Mouse (Mus musculus) neutrophil, adult 83 days (primary cell): ENCODE data around the gene Anpep. TPM values are rescaled to one million over a fixed set of nuclear protein-coding genes. Genes with fewer than 3 reads are reported as not detected.

ENCODE experiments used
- total RNA-seq, 2 experiments: library from RNA; stranded (reverse); gene quantifications; one replicate each; pipeline ENCODE4 v1.2.4; 2023

Gene Anpep
- under 1 TPM; 0.55 to 0.60 TPM for total RNA-seq

GRCm38 (mm10) chr7:79860811-79861210, at the start of gene Anpep:
TSS of gene Anpep (minus strand) at chr7:79861059.

GRCm38 (mm10) chr7:79810611-79811506, 50.0 kb downstream of the Anpep start, which contains the start of gene Mesp2:
TSS of gene Mesp2 (plus strand) at chr7:79810727.

DNA sequence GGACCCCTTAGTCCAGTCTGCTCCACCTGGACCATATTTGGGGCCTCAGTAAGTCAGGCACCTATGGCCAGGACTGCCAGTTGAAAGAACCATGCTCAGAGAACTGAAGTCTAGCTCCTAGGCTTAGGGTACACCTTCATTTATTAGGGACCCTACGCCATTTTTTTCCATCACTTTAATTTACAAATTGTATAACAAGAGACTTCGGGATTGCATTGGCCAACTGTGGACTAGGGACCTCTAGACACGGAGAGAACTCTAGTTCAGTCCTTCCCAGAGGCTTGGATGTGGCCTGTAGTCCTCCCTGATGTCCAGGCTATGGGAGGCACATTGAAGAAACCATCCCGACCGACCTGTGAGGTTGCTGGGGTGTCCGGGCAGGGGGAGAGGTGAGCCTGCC, 67.2 kb downstream of the Anpep start, which contains the start of gene Mesp1:
Gene Mesp1, minus strand, starts transcription at position 101 of the 400 bp plus-strand sequence.

Other genes with a start within 250 kb of the Anpep start
- gene Rhcg, start 243.4 kb downstream of the Anpep start, total RNA-seq, result under 1 TPM; 0.59 to 0.82 TPM
- 10 to 100 TPM; 22.3 to 25.4 TPM for gene Ticrr, start 200.9 kb downstream of the Anpep start, total RNA-seq
- under 1 TPM; 0.20 to 0.40 TPM for gene Kif7, start 145.3 kb downstream of the Anpep start, total RNA-seq
- not detected for gene Plin1, start 128.2 kb downstream of the Anpep start, total RNA-seq
- gene Pex11a, start 117.9 kb downstream of the Anpep start, total RNA-seq, result 1 to 10 TPM; 1.4 to 1.9 TPM
- gene Wdr93, start 117.9 kb downstream of the Anpep start, total RNA-seq, result not detected
- not detected for gene Mesp1, start 67.3 kb downstream of the Anpep start, total RNA-seq
- gene Mesp2, start 50.3 kb downstream of the Anpep start, total RNA-seq, result under 1 TPM in 1 of 2 experiments, not detected in 1; 0.39 TPM
- gene Ap3s2, start 59.6 kb upstream of the Anpep start, total RNA-seq, result 10 to 100 TPM in 1 of 2 experiments, 1 to 10 TPM in 1; 7.5 to 10.7 TPM
- under 1 TPM; 0.72 to 0.75 TPM for gene Arpin, start 74.3 kb upstream of the Anpep start, total RNA-seq
- gene Zfp710, start 163.8 kb upstream of the Anpep start, total RNA-seq, result 100 to 1,000 TPM; 123 to 131 TPM